Mouse (Mus musculus) thymus, adult 2 months (tissue): ENCODE measurements around the gene Nlrp3. TPM values are rescaled to one million over a fixed set of nuclear protein-coding genes. Genes with fewer than 3 reads are reported as not detected.

Experiments
- DNase-seq: peaks from one replicate; pipeline ENCODE4 v3.0.0; 2021
- H3K27ac ChIP-seq: fragments of 200-500 bp; 2 replicates; pipeline ENCODE4 v1.5.1; 2012; ENCODE audit warnings: low read length, control low read depth; ENCODE audit not compliant: control insufficient read depth, insufficient read depth
- H3K27me3 ChIP-seq: fragments of 200-500 bp; 2 replicates; pipeline ENCODE4 v1.6.1; 2012; ENCODE audit warnings: mild to moderate bottlenecking, low read length, moderate library complexity, mixed read lengths; ENCODE audit not compliant: control insufficient read depth, insufficient read depth
- H3K36me3 ChIP-seq: fragments of 200-500 bp; 2 replicates; pipeline ENCODE4 v1.6.1; 2012; ENCODE audit warnings: mild to moderate bottlenecking, low read length, moderate library complexity; ENCODE audit not compliant: control insufficient read depth, insufficient read depth
- H3K4me1 ChIP-seq: fragments of 200-500 bp; replicated peaks from 2 replicates; pipeline ENCODE4 v1.6.1; 2012; ENCODE audit warnings: low read length; ENCODE audit not compliant: control insufficient read depth, insufficient read depth
- H3K4me3 ChIP-seq: fragments of 200-500 bp; 2 replicates; pipeline ENCODE4 v1.5.1; 2012; ENCODE audit warnings: mild to moderate bottlenecking, low read length, control low read depth, moderate library complexity; ENCODE audit not compliant: control insufficient read depth, insufficient read depth
- CTCF ChIP-seq: fragments of 200-500 bp; IDR thresholded peaks from 2 replicates; pipeline ENCODE4 v1.5.1; 2012; ENCODE audit warnings: mild to moderate bottlenecking, control low read depth, low read length, moderate library complexity, borderline replicate concordance; ENCODE audit not compliant: control insufficient read depth, poor library complexity, insufficient read depth; ENCODE audit errors: extremely low read depth
- POLR2A ChIP-seq: fragments of 200-500 bp; IDR thresholded peaks from 2 replicates; pipeline ENCODE4 v1.6.1; 2012; ENCODE audit warnings: mild to moderate bottlenecking, low read length, control low read depth, moderate library complexity; ENCODE audit not compliant: control insufficient read depth, poor library complexity, insufficient read depth; ENCODE audit errors: extremely low read depth
- WGBS: fragments of 180-500 bp; shearing (Covaris S2); methylation state at CpG from one replicate; pipeline ENCODE4 v1.1.7; 2018; 5-methylcytosine and 5-hydroxymethylcytosine counted together
- polyA plus RNA-seq: library from polyadenylated mRNA; depleted of rRNA; stranded (reverse); fragments of >200 nt; gene quantifications from 2 replicates; pipeline ENCODE4 v1.2.3, GENCODE M21; 2012

Nlrp3 gene
- polyA plus RNA-seq, 1 experiment, result 0.70 TPM

DNA sequence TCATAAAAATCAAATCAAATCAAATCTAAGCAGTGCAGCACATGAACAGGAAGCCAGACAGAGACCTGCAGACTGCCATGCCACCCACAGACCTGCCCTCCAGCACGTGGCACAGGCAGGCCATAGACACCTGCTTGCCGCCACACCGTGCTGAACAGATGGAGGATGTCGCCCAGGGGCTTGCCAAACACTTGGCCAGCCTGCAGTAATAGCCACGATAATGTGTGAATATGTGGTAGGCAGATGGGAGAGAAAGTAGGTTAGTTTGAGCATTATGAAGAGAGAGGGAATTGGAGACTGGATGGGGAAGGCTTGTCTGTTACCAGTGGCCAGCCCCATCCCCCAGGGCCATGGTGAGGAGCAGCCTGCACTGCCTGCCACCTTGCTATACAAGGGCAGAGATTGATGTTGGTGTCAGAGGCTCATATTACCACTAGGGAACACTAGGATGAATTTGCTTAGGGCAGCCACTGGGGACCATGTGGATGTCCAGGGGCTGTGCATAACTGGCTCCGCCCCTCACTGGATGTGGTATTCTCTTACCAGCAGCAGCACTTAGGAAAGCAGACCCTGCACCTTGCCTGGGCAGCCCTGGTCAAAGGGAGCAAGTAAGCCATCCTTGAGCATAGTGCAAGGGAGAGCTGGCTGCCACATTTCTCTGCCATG is 10.4 kb upstream of the Nlrp3 start:
- Histone ChIP-seq H3K4me1 (no peaks in the 10 kb centered on the region), H3K27me3 (no peaks in the 10 kb centered on the region), H3K4me3 (no peak overlapping the region), H3K36me3 (no peaks in the 10 kb centered on the region), H3K27ac (no peak overlapping the region)
- TF ChIP-seq POLR2A (no peak), CTCF (no peak)
- WGBS, result 32% methylated on average over 6 of the region's 6 CpGs
- no peak for DNase-seq

DNA sequence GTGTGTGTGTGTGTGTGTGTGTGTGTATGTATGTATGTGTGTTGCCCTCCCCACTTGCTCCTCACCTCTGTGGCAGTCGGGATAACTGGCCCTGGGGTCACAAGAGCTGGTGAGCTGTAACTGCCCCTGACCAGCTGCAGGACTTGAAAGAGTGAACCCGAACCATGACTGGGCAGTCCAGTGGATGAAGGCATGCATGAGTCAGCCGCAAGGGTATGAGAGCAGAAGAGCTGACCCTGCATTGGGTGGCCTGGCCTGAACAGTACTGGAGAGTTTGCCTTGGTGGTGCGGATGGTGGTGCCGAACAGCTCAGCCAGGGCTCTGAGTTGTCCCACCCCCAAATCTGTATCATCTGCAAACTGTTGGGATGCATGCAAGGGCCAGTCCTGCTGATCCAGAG is 9.8 kb upstream of the Nlrp3 start:
- no peaks in the 10 kb centered on the region for H3K27me3 ChIP-seq
- no peaks in the 10 kb centered on the region for H3K4me1 ChIP-seq
- no peak overlapping the region for H3K27ac ChIP-seq
- H3K4me3 ChIP-seq, result no peak overlapping the region
- 84% methylated on average over 5 of the region's 5 CpGs for WGBS
- no peaks in the 10 kb centered on the region for H3K36me3 ChIP-seq
- TF ChIP-seq CTCF, result no peak
- TF ChIP-seq POLR2A, result no peak
- no peak for DNase-seq

DNA sequence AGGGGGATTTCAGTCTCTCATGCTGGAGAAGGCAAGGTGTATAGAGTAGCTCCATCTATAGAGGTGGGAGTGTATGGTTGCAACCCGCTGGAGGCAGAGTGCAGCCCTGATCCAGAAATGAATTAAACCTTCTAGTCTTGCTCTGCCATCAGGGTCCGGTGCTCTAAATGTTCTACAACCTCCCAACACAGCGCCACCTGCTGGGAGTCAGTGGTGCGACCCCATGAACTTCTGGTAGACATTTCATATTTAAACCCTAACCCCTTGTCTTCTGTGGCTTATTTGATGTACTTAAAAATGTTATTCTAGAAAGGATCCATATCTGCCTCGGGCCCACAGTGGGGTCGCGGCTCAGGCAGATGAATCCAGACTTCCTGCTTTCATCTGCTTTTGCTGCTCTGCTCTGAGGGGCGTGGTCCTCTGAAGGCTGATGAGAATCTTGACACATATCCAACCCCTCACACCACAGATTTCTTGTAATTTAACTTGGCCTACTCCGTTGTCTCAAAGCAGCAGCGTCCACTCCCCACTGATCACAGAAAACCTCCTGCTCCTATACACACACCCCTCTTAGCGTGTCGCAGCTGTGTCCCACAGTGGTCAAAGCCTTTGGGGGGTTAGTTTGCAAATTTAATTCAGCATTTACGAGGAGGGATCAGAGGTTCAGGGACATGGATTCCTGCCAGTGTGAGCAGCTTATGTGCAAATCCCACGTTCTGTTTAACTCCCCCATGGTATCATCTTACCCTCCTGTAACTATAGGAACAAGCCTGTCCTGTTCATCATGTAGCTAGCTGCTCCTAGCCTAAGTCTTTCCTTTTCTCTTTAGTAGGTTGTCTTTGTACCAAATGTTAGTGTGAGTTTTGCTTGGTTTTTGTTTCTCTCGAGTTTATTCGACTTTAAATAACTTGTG is 3.9 kb upstream of the Nlrp3 start:
- 74% methylated on average over 16 of the region's 16 CpGs for WGBS
- H3K36me3 ChIP-seq, result no peaks in the 10 kb centered on the region
- H3K27me3 ChIP-seq, result no peaks in the 10 kb centered on the region
- no peak overlapping the region for H3K27ac ChIP-seq
- H3K4me3 ChIP-seq, result no peak overlapping the region
- DNase-seq, result peak; percentile 50
- TF ChIP-seq CTCF, result no peak
- TF ChIP-seq POLR2A, result no peak
- no peaks in the 10 kb centered on the region for H3K4me1 ChIP-seq

DNA sequence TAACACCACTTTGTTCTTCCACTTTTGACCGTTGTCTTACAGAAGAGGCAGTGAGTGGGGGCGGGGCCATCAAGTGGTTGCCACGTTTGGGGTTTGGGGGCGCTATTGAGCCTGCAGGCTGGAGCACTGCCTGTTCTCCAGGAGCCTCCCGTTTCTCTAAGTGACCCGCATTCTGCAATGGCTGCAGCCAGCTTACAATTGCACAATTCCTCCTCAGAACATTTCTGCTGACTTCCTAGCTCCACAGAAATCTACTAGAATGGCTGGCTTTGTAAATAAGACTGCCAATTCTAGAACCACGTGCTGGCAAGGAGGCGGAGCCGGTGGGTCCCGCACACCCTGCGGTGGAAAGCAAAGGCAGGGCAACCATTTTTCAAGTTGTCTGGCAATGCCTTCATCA is 3.0 kb upstream of the Nlrp3 start:
- Histone ChIP-seq H3K36me3 (no peaks in the 10 kb centered on the region), H3K27ac (no peak overlapping the region), H3K4me3 (no peak overlapping the region), H3K4me1 (no peaks in the 10 kb centered on the region), H3K27me3 (no peaks in the 10 kb centered on the region)
- TF ChIP-seq CTCF (no peak), POLR2A (no peak)
- WGBS, result 32% methylated on average over 11 of the region's 11 CpGs
- peak; percentile 14 for DNase-seq

DNA sequence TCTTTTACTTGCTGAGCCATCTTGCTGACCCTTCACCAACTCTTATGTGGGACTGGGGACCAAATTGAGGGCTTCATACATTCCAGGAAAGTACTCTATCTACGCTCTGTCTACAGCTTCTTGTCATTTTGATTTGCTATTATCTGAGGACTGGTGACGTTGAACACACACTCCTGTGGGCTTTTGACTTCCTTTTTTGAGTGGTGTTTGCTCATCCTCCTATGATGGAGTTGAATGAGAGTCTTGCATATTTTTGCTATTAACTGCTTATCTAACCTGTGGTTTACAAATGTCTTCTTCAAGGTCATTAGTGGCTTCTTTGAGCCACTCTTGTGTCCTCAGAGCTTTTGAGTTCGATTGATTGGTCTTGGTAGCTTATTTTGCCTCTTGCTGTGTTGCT is 1.2 kb upstream of the Nlrp3 start:
- DNase-seq, result no peak
- WGBS, result 63% methylated on average over 3 of the region's 3 CpGs
- no peak overlapping the region for H3K4me3 ChIP-seq
- TF ChIP-seq CTCF (no peak), POLR2A (no peak)
- no peaks in the 10 kb centered on the region for H3K36me3 ChIP-seq
- H3K27me3 ChIP-seq, result no peaks in the 10 kb centered on the region
- no peak overlapping the region for H3K27ac ChIP-seq
- H3K4me1 ChIP-seq, result no peaks in the 10 kb centered on the region

DNA sequence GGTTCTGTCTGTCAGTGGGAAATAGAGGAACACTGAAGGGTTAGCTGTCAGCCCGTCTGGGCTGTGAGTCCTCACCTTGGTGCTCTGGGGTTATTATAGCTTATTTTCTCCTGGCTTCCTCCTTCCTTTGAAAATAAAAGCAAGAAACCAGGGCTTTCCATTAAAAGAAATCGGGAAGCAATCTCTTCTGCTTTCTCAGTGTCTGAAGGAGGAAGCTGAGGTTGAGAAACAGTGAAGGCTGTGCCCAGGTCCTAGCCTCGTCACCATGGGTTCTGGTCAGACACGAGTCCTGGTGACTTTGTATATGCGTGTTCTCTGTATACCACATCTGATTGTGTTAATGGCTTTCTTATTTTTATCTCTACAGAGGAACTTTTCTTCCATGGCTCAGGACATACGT is 1.1 kb downstream of the Nlrp3 start:
- Histone ChIP-seq H3K27me3 (no peaks in the 10 kb centered on the region), H3K27ac (no peak overlapping the region), H3K36me3 (no peaks in the 10 kb centered on the region), H3K4me1 (no peaks in the 10 kb centered on the region), H3K4me3 (no peak overlapping the region)
- TF ChIP-seq POLR2A (no peak), CTCF (no peak)
- 26% methylated on average over 6 of the region's 6 CpGs for WGBS
- DNase-seq, result no peak
